Mouse (Mus musculus): ENCODE data around the gene Apoc1. TPM values are rescaled to one million over a fixed set of nuclear protein-coding genes. Genes with fewer than 3 reads are reported as not detected.
"Not testable (repeated sequence)": the region's sequence is repeated elsewhere in the genome, so short reads cannot be mapped to it uniquely, and the experiment has no call there.

Apoc1 gene
- total RNA-seq, 2 experiments from 2014 or later: 2.2 to 8.9 TPM

- intact Hi-C loops (cut with DNase I): no loop called here
- no peak for DNase-seq
Measured at GRCm38 (mm10) chr7:19688611-19689010, 3.8 kb downstream of the Apoc1 start.

- intact Hi-C loops (cut with DNase I): no loop called here
- DNase-seq: no peak
Measured at GRCm38 (mm10) chr7:19688101-19688500, 4.4 kb downstream of the Apoc1 start.

DNA sequence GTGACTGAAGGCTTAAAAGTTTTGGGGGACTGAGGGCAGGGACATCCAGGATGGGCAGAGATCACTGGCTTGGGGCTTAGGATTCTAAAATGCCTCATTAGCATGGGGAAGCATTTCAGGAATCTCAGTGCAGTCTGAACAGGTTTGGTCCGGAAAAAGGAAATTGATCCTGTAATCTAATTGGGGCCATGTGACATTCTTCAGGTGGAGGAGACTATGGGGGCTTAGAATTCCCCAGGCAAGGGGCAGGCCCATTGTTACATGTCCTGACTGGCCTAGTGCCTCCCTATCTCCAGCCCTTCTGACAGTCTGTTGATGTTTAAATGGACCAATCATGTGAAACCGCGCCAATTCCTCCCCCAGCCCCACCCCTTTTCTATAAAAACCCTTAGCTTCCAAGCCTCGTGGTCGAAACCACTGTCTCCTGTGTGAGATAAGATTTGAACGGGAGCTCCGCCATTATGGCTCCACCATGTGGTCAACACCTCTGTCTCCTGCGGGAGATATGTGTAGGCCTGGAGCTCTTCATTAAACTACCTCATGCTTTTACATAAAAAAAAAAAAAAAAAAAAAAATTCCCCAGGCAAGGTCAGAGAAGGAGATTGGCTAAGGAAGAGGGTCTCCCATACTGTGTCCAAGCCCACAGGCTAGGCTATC, 5.4 kb downstream of the Apoc1 start:
- intact Hi-C loops (cut with DNase I); DNase-seq: not testable (repeated sequence)

GRCm38 (mm10) chr7:19686521-19686920, 5.9 kb downstream of the Apoc1 start:
- intact Hi-C loops (cut with DNase I): no loop called here
- no peak for DNase-seq

- intact Hi-C loops (cut with DNase I): no loop called here
- no peak for DNase-seq
Measured at GRCm38 (mm10) chr7:19685374-19685773, 7.1 kb downstream of the Apoc1 start.

- no peak for DNase-seq
- intact Hi-C loops (cut with DNase I): no loop called here
Measured at GRCm38 (mm10) chr7:19683771-19684201, 8.7 kb downstream of the Apoc1 start.

DNA sequence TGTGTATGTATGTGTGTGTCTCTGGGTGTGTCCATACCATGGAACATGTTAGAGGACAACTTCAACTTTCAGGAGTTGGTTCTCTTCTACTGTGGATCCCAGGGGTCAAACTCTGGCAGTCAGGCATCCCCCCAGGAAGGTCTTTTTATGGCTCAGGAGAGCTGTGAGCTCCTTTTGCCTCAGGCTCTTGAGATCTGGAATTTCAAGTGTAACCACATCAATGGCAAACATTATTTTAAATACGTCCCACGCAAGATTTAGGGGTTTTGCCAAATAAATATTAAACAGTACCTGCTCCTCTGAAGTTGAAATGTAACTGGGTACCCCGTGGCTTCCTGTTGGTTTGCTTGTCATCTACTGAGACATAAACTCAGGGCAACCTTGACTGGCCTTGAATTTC, 9.5 kb downstream of the Apoc1 start:
- no peak for DNase-seq
- intact Hi-C loops (cut with DNase I): no loop called here

DNA sequence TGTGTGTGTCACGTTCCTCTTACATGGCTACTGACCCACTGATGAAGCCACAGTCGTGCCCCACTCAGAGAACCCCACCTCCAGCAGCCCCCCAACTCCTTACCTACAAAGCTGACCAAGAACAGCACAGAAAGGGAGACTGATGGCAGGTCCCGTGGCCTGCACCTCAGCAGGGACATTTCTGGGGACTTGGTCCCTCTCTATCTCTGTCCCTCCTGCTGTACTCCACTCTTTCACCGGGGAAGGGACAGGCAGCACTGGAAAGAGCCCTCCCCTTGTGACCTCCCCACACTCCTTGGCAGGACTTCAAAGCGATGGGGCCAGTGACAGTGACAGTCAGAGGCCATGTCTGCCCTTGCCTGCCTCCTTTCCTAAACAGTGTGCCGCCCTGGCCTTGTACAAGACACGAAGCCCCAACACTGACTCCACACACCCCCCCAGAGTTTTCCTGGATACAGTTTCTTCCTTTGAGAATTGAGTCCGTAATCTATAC, 11.2 kb downstream of the Apoc1 start, which contains the start of the genes Gm44805 and Apoc4:
Gene Gm44805 (minus strand): TSS at position 222 of the 493 bp plus-strand sequence.
Gene Apoc4 (minus strand): TSS at position 278 of the 493 bp plus-strand sequence.
- intact Hi-C loops (cut with DNase I): no loop called here
- DNase-seq: no peak

DNA sequence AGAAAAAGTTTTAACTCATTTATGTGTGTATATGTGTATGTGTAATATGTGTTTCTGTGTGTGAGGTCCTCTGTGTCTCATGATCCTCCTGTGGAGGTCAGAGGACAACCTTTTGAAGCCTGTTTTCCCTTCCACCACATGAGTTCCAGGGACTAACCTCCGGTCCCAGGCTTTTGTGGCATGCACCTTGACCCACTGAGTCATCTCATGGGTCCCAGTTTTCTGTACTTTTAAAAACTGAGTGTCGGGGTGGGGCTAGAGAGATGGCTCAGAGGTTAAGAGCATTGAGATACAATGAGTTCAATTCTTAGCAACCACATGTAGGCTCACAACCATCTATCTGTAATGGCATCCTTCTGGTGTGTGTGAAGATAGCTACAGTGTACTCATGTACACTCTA, 11.8 kb downstream of the Apoc1 start:
- DNase-seq: no peak
- intact Hi-C loops (cut with DNase I): no loop called here

GRCm38 (mm10) chr7:19678901-19679300, 13.6 kb downstream of the Apoc1 start:
- DNase-seq: no peak
- intact Hi-C loops (cut with DNase I): no loop called here

- no peak for DNase-seq
- intact Hi-C loops (cut with DNase I): no loop called here
Measured at GRCm38 (mm10) chr7:19677872-19678271, 14.6 kb downstream of the Apoc1 start, which contains the start of gene Apoc2. Gene Apoc2 (minus strand): TSS chr7:19677941.

GRCm38 (mm10) chr7:19676662-19677061, 15.8 kb downstream of the Apoc1 start:
- intact Hi-C loops (cut with DNase I): no loop called here
- no peak for DNase-seq

GRCm38 (mm10) chr7:19675824-19676223, 16.6 kb downstream of the Apoc1 start:
- intact Hi-C loops (cut with DNase I): no loop called here
- DNase-seq: no peak

- no peak for DNase-seq
- intact Hi-C loops (cut with DNase I): no loop called here
Measured at GRCm38 (mm10) chr7:19673083-19673699, 19.3 kb downstream of the Apoc1 start.

DNA sequence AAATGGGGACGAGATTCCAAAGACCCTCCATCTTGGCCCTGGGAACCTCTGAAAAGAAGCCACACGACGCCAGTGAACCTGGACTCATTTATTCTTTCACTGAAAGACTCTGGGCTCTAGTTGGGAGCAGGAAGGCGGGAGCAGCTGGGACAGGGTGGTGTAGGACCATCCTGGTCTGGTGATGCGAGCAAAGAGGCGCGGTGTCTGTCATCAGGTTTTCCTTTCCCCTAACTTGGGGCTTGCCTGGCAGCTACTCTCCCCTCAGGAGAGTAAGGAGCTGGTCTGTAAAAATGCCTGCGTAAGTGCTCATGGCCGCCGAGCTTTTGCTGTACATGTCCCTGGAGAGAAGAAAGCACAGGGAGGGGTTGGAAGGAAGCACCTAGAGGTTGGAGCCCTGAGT, 20.9 kb downstream of the Apoc1 start:
- intact Hi-C loops (cut with DNase I): no loop called here
- no peak for DNase-seq

DNA sequence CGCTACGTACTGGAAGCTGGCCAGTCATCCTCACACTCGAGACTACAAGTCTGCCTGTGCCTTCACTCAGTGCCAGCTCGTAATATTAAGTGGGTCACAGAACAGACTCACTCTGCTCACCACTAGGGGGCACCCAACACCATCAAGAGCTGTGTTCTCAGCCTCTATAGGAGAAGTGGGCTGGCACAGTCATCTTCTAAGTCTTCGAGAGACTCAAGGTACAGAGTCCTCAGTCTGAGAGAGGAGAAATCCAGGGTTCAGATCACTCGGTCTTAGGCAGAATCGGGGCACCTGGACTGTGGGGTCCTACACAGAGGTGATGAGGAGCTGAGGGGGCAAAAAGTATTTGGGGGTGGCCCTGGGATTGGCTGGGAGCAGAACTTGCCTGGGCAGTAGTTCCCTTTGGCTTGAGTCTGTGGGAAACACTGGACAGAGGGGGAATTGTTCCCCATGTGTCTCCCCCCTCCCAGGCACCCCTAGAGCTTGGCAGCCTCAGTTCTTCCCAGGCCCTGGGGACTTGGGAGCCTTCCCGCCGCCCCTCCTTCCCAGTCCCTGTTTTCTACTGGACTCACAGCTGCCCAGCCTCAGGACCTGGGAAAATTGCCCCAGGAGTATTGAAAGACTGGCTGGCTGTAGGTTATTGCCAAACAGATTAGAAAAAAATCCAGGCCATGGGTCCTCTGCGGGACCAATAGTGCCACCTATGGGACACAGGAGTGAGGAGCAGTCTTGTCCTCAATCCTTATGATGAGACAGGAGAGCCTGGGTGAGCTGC, 23.3 kb downstream of the Apoc1 start:
- intact Hi-C loops (cut with DNase I): loop anchor here (1.0 to 5.0 kb wide), 3 partner anchors 32 to 113 kb away; no protein-coding TSS in a partner anchor
- peak; percentile 91 to 95 for DNase-seq

DNA sequence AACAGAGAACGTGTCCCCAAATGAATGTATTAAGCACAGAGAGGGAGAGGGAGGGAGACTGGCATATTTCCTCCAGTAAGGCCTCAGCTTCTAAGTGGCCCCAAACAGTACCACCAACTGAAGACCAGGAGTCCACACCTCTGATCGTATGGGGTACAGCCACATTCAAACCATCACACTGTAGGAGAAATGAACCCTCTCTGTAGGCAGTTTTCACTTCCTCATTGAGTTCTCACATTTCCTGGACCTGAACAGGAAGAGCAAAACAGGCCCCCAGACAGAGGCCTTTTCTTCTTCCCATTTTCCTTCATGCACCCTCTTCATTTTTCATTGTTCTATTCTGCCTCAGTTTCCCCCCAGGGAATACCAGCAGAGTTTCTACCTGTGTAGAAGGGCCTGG, 25.0 kb downstream of the Apoc1 start:
- DNase-seq: no peak
- intact Hi-C loops (cut with DNase I): loop anchor here (5.0 kb wide), 1 partner anchor 115 kb away; no protein-coding TSS in a partner anchor

GRCm38 (mm10) chr7:19666750-19667149, 25.7 kb downstream of the Apoc1 start:
- intact Hi-C loops (cut with DNase I): loop anchor here (5.0 kb wide), 1 partner anchor 116 kb away; no protein-coding TSS in a partner anchor
- no peak for DNase-seq

DNA sequence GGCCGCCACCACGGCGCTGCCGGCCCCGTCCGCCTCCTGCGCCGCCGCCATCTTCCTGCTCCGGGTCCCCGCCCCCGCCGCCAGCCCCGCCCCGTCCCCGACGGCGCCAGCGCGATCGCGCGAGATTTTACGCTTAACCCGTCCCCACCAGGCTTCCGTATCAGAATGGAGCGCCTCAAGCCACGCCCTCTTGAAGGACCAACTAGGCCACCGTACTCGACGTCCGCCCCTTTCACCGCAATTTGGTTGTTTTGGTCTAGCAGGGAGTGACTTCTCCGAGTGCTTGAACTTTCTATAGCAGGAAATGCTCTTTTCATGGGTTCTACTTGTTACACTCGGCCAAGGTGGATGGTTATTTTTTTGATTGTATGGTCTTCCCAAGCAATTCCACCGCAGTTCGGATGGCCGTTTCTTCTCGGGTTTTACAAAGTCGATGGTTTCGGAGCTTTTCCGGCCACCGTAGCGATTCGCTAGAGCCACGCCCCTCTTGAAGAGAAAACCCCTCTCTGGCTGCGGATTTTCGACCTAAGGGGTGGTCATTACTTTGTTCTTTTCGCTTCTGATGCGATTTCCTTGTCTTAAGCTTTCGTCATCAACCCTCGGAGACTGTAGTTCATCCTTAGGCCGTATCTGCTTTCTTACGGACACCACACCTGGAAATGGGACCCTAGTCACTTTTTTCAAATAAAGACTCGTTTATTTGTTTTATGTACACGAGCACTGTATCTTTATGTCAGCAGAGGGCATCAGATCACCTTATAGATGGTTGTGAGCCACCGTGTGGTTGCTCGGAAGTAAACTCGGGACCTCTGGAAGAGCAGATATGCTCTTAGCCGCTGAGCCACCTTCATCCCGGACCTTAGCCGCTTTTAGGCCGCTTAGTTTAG, 27.3 kb downstream of the Apoc1 start, which contains the start of gene Clptm1:
Gene Clptm1 (minus strand): TSS at position 79 of the 887 bp plus-strand sequence.
- peak; percentile 96 to 97 for DNase-seq
- intact Hi-C loops (cut with DNase I): loop anchor here (5.0 kb wide), 1 partner anchor 117 kb away; no protein-coding TSS in a partner anchor
